Mouse (Mus musculus) MEL (cell line): Measurements from ENCODE around the gene Ftcd. TPM values are rescaled to one million over a fixed set of nuclear protein-coding genes. Genes with fewer than 3 reads are reported as not detected.

Source experiments
- DNase-seq: peaks from one replicate; pipeline ENCODE4 v3.0.0; 2011; ENCODE audit warnings: low read depth, low spot score
- H3K27ac ChIP-seq: 2 replicates; pipeline ENCODE4 v1.5.1; 2012; ENCODE audit warnings: low read depth, mild to moderate bottlenecking, control low read depth, low read length, moderate library complexity; ENCODE audit not compliant: control insufficient read depth
- H3K27me3 ChIP-seq, 2 experiments: fragments of 150-350 bp in 1 of 2; sonication (generic) in 1 of 2; 2 replicates each; pipeline ENCODE4 v1.6.1; 2012; ENCODE audit warnings: low read length in 2 of 2, mild to moderate bottlenecking in 2 of 2, improper control_type of control experiment in 1 of 2, moderate library complexity in 1 of 2; ENCODE audit not compliant: insufficient read depth in 2 of 2, control insufficient read depth in 1 of 2
- H3K36me3 ChIP-seq, 2 experiments: 2 replicates each; pipeline ENCODE4 v1.6.1; 2012 to 2014; ENCODE audit warnings: low read length in 2 of 2, improper control_type of control experiment in 1 of 2, inconsistent platforms in 1 of 2, mild to moderate bottlenecking in 1 of 2; ENCODE audit not compliant: insufficient read depth in 2 of 2, control insufficient read depth in 1 of 2
- H3K4me1 ChIP-seq, 2 experiments: fragments of 150-350 bp in 1 of 2; sonication (generic) in 1 of 2; 2 replicates each; pipeline ENCODE4 v1.6.1; 2012; ENCODE audit warnings: low read length in 2 of 2, improper control_type of control experiment in 1 of 2, mild to moderate bottlenecking in 1 of 2; ENCODE audit not compliant: insufficient read depth in 2 of 2, control insufficient read depth in 1 of 2
- H3K4me3 ChIP-seq, 2 experiments: fragments of 150-350 bp in 1 of 2; sonication (generic) in 1 of 2; 2 replicates each; pipeline ENCODE4 v1.5.1; 2012; ENCODE audit warnings: low read depth in 2 of 2, low read length in 2 of 2, mild to moderate bottlenecking in 2 of 2, moderate library complexity in 2 of 2, control low read depth in 1 of 2, improper control_type of control experiment in 1 of 2; ENCODE audit not compliant: control insufficient read depth in 1 of 2, insufficient read depth in 1 of 2
- H3K79me2 ChIP-seq: 2 replicates; pipeline ENCODE4 v1.6.1; 2012; ENCODE audit warnings: mild to moderate bottlenecking, low read length, moderate library complexity; ENCODE audit not compliant: control insufficient read depth, poor library complexity, insufficient read depth
- H3K9ac ChIP-seq: 2 replicates; pipeline ENCODE4 v1.6.1; 2012; ENCODE audit warnings: low read depth, mild to moderate bottlenecking, control low read depth, low read length, moderate library complexity; ENCODE audit not compliant: control insufficient read depth, poor library complexity, severe bottlenecking
- H3K9me3 ChIP-seq: fragments of 150-350 bp; sonication (generic); replicated peaks from 2 replicates; pipeline ENCODE4 v1.6.1; 2012; ENCODE audit warnings: mild to moderate bottlenecking, low read length, improper control_type of control experiment, moderate library complexity; ENCODE audit not compliant: insufficient read depth
- BHLHE40 ChIP-seq: IDR thresholded peaks from 2 replicates; pipeline ENCODE4 v1.6.1; 2012; ENCODE audit warnings: low read depth, mild to moderate bottlenecking, inconsistent platforms, low read length, improper control_type of control experiment, borderline replicate concordance
- ELF1 ChIP-seq: IDR thresholded peaks from 2 replicates; pipeline ENCODE4 v1.6.1; 2014; ENCODE audit warnings: low read depth, mild to moderate bottlenecking, inconsistent platforms, low read length, improper control_type of control experiment, moderate library complexity
- EP300 ChIP-seq, 2 experiments: IDR thresholded peaks; 2 replicates each; pipeline ENCODE4 v1.6.1; 2011; ENCODE audit warnings: improper control_type of control experiment in 2 of 2, low read length in 2 of 2, low read depth in 1 of 2, mild to moderate bottlenecking in 1 of 2
- ETS1 ChIP-seq: IDR thresholded peaks from 2 replicates; pipeline ENCODE4 v1.6.1; 2012; ENCODE audit warnings: low read depth, mild to moderate bottlenecking, inconsistent platforms, low read length, improper control_type of control experiment, moderate library complexity
- GATA1 ChIP-seq: IDR thresholded peaks from 2 replicates; pipeline ENCODE4 v1.6.1; 2011; ENCODE audit warnings: low read depth, low read length, improper control_type of control experiment
- JUND ChIP-seq: IDR thresholded peaks from 2 replicates; pipeline ENCODE4 v1.6.1; 2011; ENCODE audit warnings: low read depth, mild to moderate bottlenecking, improper control_type of control experiment, low read length
- KAT2A ChIP-seq: conservative IDR thresholded peaks from 2 replicates; pipeline ENCODE4 v1.6.1; 2012; ENCODE audit warnings: low read depth, low read length, improper control_type of control experiment, inconsistent platforms
- MEF2A ChIP-seq: IDR thresholded peaks from 2 replicates; pipeline ENCODE4 v1.6.1; 2014; ENCODE audit warnings: low read depth, mild to moderate bottlenecking, inconsistent platforms, low read length, improper control_type of control experiment; ENCODE audit not compliant: poor library complexity, insufficient replicate concordance, severe bottlenecking; ENCODE audit errors: extremely low read depth
- MXI1 ChIP-seq: IDR thresholded peaks from 2 replicates; pipeline ENCODE4 v1.6.1; 2011; ENCODE audit warnings: mild to moderate bottlenecking, low read depth, low read length, improper control_type of control experiment
- MYB ChIP-seq: IDR thresholded peaks from 2 replicates; pipeline ENCODE4 v1.6.1; 2011; ENCODE audit warnings: mild to moderate bottlenecking, low read depth, low read length, improper control_type of control experiment
- POLR2A ChIP-seq, 2 experiments: IDR thresholded peaks; 2 replicates each; pipeline ENCODE4 v1.6.1; 2011 to 2012; ENCODE audit warnings: low read length in 2 of 2, mild to moderate bottlenecking in 2 of 2, control low read depth in 1 of 2, improper control_type of control experiment in 1 of 2, low read depth in 1 of 2, moderate library complexity in 1 of 2; ENCODE audit not compliant: control insufficient read depth in 1 of 2, insufficient read depth in 1 of 2, poor library complexity in 1 of 2
- RAD21 ChIP-seq: IDR thresholded peaks from 2 replicates; pipeline ENCODE4 v1.6.1; 2011; ENCODE audit warnings: mild to moderate bottlenecking, low read depth, low read length, improper control_type of control experiment
- TAL1 ChIP-seq: IDR thresholded peaks from 2 replicates; pipeline ENCODE4 v1.6.1; 2012; ENCODE audit warnings: mild to moderate bottlenecking, inconsistent platforms, low read length, moderate library complexity, mixed read lengths
- TCF12 ChIP-seq: IDR thresholded peaks from 2 replicates; pipeline ENCODE4 v1.6.1; 2014; ENCODE audit warnings: low read depth, mild to moderate bottlenecking, inconsistent platforms, low read length, improper control_type of control experiment, moderate library complexity
- USF1 ChIP-seq: IDR thresholded peaks from 2 replicates; pipeline ENCODE4 v1.6.1; 2014; ENCODE audit warnings: low read depth, mild to moderate bottlenecking, inconsistent platforms, low read length, improper control_type of control experiment, moderate library complexity
- USF2 ChIP-seq, 2 experiments: IDR thresholded peaks; 2 replicates each; pipeline ENCODE4 v1.6.1; 2011 to 2012; ENCODE audit warnings: improper control_type of control experiment in 2 of 2, low read length in 2 of 2, borderline replicate concordance in 1 of 2, inconsistent platforms in 1 of 2, low read depth in 1 of 2, mild to moderate bottlenecking in 1 of 2; ENCODE audit not compliant: insufficient read depth in 1 of 2
- ZC3H11A ChIP-seq: IDR thresholded peaks from 2 replicates; pipeline ENCODE4 v1.6.1; 2012; ENCODE audit warnings: low read depth, mild to moderate bottlenecking, inconsistent platforms, low read length, improper control_type of control experiment
- ZKSCAN1 ChIP-seq: IDR thresholded peaks from 2 replicates; pipeline ENCODE4 v1.6.1; 2012; ENCODE audit warnings: low read depth, mild to moderate bottlenecking, inconsistent platforms, low read length, improper control_type of control experiment, moderate library complexity
- ZNF384 ChIP-seq: IDR thresholded peaks from 2 replicates; pipeline ENCODE4 v1.6.1; 2012; ENCODE audit warnings: low read depth, mild to moderate bottlenecking, inconsistent platforms, low read length, improper control_type of control experiment
- polyA plus RNA-seq, 2 experiments: library from polyadenylated mRNA; stranded (reverse) in 1 of 2; unstranded in 1 of 2; fragments of >175 nt in 1 of 2; fragments of >200 nt in 1 of 2; gene quantifications; 2 replicates each; pipeline versions ENCODE4 v1.2.1 to v1.2.4; 2012; ENCODE audit warnings: low replicate concordance in 2 of 2, low read depth in 1 of 2; ENCODE audit not compliant: insufficient read length in 2 of 2, insufficient read depth in 1 of 2, missing spikeins in 1 of 2
- total RNA-seq: library from RNA; depleted of rRNA; stranded (reverse); fragments of 300-350 nt; gene quantifications from 2 replicates; pipeline ENCODE4 v1.2.3, GENCODE M21; 2012; rRNA removed

The Ftcd gene
- total and polyA plus RNA-seq, 3 experiments: not detected

DNA sequence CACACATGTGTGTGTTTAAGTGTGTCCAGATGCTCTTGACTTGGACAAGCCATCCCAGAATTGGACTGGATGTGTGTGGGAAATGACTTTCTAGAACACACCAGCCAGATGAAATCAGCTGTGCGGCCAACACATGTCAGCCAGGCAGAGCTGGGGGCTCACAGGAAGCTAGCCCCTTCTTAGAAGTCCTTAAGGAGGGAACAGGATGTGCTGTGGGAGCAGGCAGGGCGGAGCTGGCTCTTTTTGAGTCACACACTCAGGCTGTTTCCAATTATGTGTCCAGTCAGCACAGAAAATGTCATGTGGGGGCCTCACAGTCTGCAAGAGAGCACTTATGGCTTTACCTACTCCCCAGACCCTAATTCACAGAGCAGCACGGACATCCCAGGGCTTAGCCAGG, 60.6 kb downstream of the Ftcd start:
- no peak for DNase-seq
- Histone ChIP-seq H3K79me2 (no peaks in the 10 kb centered on the region), H3K4me1 (no peaks in the 10 kb centered on the region), H3K4me3 (no peak overlapping the region), H3K27ac (no peak overlapping the region), H3K27me3 (peaks cover 3% of the 10 kb centered on the region in 2 experiments; a peak in 2 of 4 replicates), H3K9ac (no peak overlapping the region), H3K36me3 (no peaks in the 10 kb centered on the region), H3K9me3 (no peaks in the 10 kb centered on the region)
- no peak for TF ChIP-seq JUND

DNA sequence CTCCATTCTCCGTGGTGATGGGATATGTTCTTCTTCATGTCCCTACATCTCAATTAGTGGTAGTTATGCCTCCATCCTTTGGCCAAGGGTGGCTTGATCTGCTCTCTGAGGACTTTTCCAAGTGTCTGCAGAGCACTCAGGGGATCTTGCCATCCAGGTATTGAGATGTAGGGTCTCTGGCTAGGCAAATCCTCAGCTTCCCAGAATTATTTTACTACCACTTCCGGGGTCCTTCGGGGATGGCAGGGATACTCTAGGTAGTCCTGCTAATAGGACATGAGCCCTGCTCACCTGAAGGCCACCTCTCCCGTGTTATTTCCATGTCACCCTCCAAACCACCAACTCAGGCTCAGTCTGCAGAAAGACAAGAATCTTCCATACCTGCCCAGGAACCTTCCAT, 61.2 kb downstream of the Ftcd start:
- no peaks in the 10 kb centered on the region for H3K79me2 ChIP-seq
- TF ChIP-seq EP300 (IDR thresholded peaks at IDR 0.05; ENCODE audit: low read depth in 1 of 2, low read length in 2 of 2): no peak
- no peak for TF ChIP-seq ZKSCAN1
- no peak for TF ChIP-seq POLR2A (IDR thresholded peaks at IDR 0.05; ENCODE audit: control insufficient read depth in 1 of 2, insufficient read depth in 1 of 2, low read depth in 1 of 2, low read length in 2 of 2, poor library complexity in 1 of 2)
- TF ChIP-seq MEF2A: no peak
- no peak for TF ChIP-seq TAL1
- TF ChIP-seq TCF12: no peak
- TF ChIP-seq ZNF384: no peak
- no peak for TF ChIP-seq USF1
- TF ChIP-seq ZC3H11A: no peak
- TF ChIP-seq BHLHE40: no peak
- no peak for TF ChIP-seq RAD21
- no peak for TF ChIP-seq GATA1
- TF ChIP-seq ETS1: no peak
- TF ChIP-seq MYB: no peak
- no peak for TF ChIP-seq MXI1
- no peak for TF ChIP-seq KAT2A
- no peak for TF ChIP-seq USF2 (IDR thresholded peaks at IDR 0.05; ENCODE audit: borderline replicate concordance in 1 of 2, insufficient read depth in 1 of 2, low read depth in 1 of 2, low read length in 2 of 2)
- TF ChIP-seq ELF1: no peak
- no peak overlapping the region for H3K27ac ChIP-seq
- DNase-seq: no peak
- H3K9ac ChIP-seq: no peak overlapping the region
- H3K4me1 ChIP-seq: no peaks in the 10 kb centered on the region
- H3K27me3 ChIP-seq: peaks cover 3% of the 10 kb centered on the region in 2 experiments; a peak in 2 of 4 replicates
- no peaks in the 10 kb centered on the region for H3K9me3 ChIP-seq
- no peaks in the 10 kb centered on the region for H3K36me3 ChIP-seq
- no peak overlapping the region for H3K4me3 ChIP-seq

Other genes starting within 250 kb of the Ftcd start
- gene Dip2a, start 230.4 kb upstream of the Ftcd start, total RNA-seq: 2.6 and 2.8 TPM in 2 replicates
- gene Dip2a, start 230.4 kb upstream of the Ftcd start, polyA plus RNA-seq: 1 to 10 TPM in 1 of 2 experiments, not detected in 1; 5.7 TPM
- not detected in 2 replicates for gene AC141477.1, start 135.2 kb upstream of the Ftcd start, total RNA-seq
- under 1 TPM in 1 of 2 experiments, not detected in 1; 0.70 TPM for gene AC141477.1, start 135.2 kb upstream of the Ftcd start, polyA plus RNA-seq
- gene Pcnt, start 132.9 kb upstream of the Ftcd start, total RNA-seq: 30.7 and 34.1 TPM in 2 replicates
- gene Pcnt, start 132.9 kb upstream of the Ftcd start, polyA plus RNA-seq: 10 to 100 TPM; 36.4 to 51.3 TPM
- 0.13 and 0.15 TPM in 2 replicates for gene 2610028H24Rik, start 126.6 kb upstream of the Ftcd start, total RNA-seq
- gene 2610028H24Rik, start 126.6 kb upstream of the Ftcd start, polyA plus RNA-seq: under 1 TPM in 1 of 2 experiments, not detected in 1; 0.10 TPM
- 38.1 and 39.6 TPM in 2 replicates for gene Mcm3ap, start 106.7 kb upstream of the Ftcd start, total RNA-seq
- gene Mcm3ap, start 106.7 kb upstream of the Ftcd start, polyA plus RNA-seq: 10 to 100 TPM in 1 of 2 experiments, not detected in 1; 57.0 TPM
- gene Ybey, start 106.5 kb upstream of the Ftcd start, total RNA-seq: 4.0 TPM in 2 replicates
- gene Ybey, start 106.5 kb upstream of the Ftcd start, polyA plus RNA-seq: 1 to 10 TPM in 1 of 2 experiments, not detected in 1; 2.6 TPM
- gene Lss, start 44.1 kb upstream of the Ftcd start, total RNA-seq: 26.3 and 27.5 TPM in 2 replicates
- gene Lss, start 44.1 kb upstream of the Ftcd start, polyA plus RNA-seq: 10 to 100 TPM; 27.5 to 28.3 TPM
- not detected in 2 replicates for gene Spatc1l, start 13.4 kb upstream of the Ftcd start, total RNA-seq
- gene Spatc1l, start 13.4 kb upstream of the Ftcd start, polyA plus RNA-seq: not detected
- not detected in 2 replicates for gene Col6a2, start 48.0 kb downstream of the Ftcd start, total RNA-seq
- gene Col6a2, start 48.0 kb downstream of the Ftcd start, polyA plus RNA-seq: not detected
- gene Col6a1, start 150.5 kb downstream of the Ftcd start, total RNA-seq: not detected in 2 replicates
- gene Col6a1, start 150.5 kb downstream of the Ftcd start, polyA plus RNA-seq: not detected